Mouse (Mus musculus) cortical plate, adult 2 months (tissue): ENCODE measurements around the gene Ubb.

ENCODE experiments used
- CTCF ChIP-seq: fragments of 200-500 bp; IDR thresholded peaks from 2 replicates; pipeline ENCODE4 v1.5.1; 2011; ENCODE audit warnings: mild to moderate bottlenecking, control low read depth, low read length; ENCODE audit not compliant: insufficient read depth; ENCODE audit errors: extremely low read depth
- POLR2A ChIP-seq: fragments of 200-500 bp; IDR thresholded peaks from 2 replicates; pipeline ENCODE4 v1.6.1; 2011; ENCODE audit warnings: mild to moderate bottlenecking, low read length, control low read depth; ENCODE audit not compliant: insufficient read depth; ENCODE audit errors: extremely low read depth

- TF ChIP-seq CTCF (no peak), POLR2A (no peak)
Observed at GRCm38 (mm10) chr11:62522283-62522682, 28.7 kb upstream of the Ubb start.
